Mouse (Mus musculus) testis, postnatal 10 days (tissue): ENCODE results near the gene Kyat1.

Experiments
- DNase-seq: peaks from one replicate; pipeline ENCODE4 v3.0.0; 2021; ENCODE audit warnings: low spot score

Kyat1 gene

GRCm38 (mm10) chr2:30205629-30206357 is at the start of gene Kyat1:
TSS of gene Kyat1 (minus strand) at chr2:30205847.
- DNase-seq: peak; percentile 92

GRCm38 (mm10) chr2:30253809-30254208 is 48.2 kb upstream of the Kyat1 start:
- no peak for DNase-seq

DNA sequence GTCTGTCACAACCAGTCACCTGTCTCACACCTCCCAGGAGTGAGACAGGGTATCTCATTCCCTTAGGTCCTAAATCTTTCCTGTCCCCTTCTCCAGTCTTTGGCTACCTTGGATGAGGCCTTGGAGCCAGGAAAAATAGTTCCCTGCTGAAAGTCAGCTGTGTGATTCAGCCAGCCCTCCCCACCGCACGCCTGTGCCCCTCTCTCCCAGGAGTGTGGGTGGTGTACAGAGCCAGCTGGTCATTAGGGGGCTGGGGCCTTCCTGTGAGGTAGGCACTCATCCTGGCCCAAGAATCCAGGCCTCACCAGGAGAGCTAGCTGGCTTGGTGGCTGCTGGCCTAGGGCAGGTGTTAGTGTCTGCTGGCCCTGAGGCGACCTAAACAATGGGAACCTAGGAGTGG is 46.9 kb upstream of the Kyat1 start:
- DNase-seq: no peak

GRCm38 (mm10) chr2:30251417-30252104 is 45.9 kb upstream of the Kyat1 start:
- peak; percentile 63 for DNase-seq

DNA sequence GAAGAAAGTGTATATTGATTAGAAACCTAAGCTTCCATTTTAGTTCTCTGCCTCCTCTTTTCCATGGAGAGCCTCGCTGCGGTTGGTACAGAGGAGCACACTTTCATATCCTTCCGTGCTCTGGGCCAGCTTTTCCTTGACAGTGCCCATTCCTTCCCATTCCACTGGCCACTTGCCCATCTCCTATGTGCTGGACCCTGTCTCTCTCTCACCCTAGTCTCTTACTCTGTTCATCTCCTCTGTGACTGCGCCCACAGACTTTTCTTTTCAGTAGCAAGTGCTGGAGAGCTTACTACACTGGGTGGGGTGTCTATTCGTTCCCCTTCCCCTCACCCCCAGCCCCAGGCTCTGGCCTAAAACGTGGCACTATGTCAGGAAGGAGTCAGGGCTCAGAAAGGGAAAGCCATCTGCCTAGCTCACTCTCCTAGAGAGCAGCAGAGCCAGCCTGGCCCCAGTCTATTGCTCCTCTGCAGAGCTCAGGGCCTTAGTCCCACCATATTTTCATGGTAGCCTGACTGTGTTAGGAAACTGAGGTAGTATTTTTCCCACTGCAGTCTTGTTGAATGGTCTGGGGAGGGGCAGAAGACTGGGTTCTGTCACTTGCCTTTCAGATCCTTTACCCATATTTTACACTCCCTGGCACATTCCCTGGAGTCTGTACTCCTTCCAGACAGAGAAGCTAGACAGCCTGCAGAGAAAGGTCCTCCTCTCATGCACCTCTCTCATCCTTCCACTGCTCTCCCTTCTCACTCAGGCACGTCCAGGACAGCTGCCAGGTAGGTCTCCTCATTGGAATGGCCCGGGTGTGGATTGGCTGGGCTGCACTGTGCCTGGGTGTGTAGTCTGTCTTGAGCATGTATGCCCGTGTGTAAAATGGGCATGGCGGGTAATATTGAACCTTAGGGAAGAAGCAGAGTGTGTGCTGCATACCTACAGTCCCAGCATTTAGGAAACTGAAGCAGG is 44.8 kb upstream of the Kyat1 start:
- DNase-seq: no peak

DNA sequence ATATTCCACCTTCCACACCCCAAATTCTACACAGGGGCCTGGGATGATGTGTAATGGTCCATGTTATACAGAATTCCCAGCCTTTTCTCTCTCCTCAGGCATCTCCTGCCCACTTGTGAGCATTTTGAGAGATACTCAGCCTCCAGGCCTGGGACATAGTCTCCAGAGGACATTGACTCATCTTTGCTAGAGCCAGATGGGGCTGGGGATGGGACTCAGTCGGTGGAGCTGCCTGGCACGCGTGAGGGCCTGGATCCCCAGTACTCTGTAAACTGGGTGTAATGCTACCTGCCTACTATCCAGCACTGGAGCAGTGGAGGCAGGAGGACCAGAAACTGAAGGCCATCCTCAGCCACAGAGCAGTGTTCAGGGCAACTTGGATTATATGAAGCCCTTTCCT is 43.5 kb upstream of the Kyat1 start:
- no peak for DNase-seq

DNA sequence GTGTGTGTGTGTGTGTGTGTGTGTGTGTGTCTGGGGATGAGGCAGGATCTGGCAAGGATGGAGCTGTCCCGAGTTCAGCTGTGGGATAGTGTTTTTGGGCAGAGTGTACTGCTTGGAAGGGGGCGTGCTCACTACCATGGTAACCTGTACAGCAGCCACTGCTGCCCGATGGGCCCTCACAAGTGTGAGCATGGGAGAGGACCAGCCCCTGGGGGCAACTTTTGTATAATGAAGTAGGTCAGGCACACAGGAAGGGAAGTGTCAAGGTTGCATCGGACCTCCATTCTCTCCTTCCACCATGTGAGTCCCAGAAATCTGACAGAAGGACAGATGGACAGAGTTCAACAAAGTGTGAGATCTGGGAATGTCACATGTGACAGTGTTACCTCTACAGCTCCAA is 42.0 kb upstream of the Kyat1 start:
- DNase-seq: no peak

DNA sequence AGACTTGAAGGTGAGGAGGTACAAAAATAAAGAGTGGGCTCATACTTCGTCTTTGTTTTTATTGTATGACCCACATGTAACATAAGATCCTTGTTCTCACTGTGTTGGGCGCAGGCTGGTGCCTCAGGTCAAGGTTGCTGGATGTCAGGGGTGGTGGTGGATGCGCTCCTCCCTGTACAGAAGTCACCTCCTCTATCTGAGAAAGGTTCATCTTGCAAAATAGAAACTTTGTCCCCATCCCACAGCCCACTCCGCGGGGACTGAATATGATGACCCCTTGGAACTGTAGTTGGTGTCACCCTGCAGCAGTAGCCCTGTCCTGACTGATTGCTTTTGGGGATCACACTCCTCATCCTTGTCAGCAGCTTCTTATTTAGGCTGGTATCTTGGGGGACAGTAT is 41.4 kb upstream of the Kyat1 start:
- no peak for DNase-seq

GRCm38 (mm10) chr2:30244595-30245178 is 39.0 kb upstream of the Kyat1 start:
- no peak for DNase-seq

DNA sequence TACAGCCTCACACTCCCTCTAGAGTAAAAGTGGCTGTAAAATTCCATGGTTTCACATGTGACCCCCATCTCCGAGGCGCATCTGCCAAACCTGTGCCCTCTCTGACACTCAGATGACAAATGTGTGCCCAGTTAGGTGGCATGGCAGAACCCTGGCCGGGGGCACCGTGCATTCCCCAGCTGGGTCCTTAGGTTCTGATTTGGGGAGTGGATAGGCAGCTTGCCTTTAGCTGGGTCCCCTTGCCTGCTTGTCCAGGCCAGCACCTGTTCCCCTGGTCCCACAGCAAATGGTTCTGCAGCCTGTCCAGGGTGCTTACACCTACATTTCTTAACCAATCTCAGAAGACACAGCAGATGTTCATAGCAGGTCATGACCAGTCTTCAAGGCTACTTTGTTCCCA is 37.7 kb upstream of the Kyat1 start:
- no peak for DNase-seq

- DNase-seq: no peak
These were observed 36.9 kb upstream of the Kyat1 start for GRCm38 (mm10) chr2:30242509-30242908.

GRCm38 (mm10) chr2:30240267-30240666 is 34.6 kb upstream of the Kyat1 start, which contains the start of gene Gm28035:
TSS of gene Gm28035 (plus strand) at chr2:30240567.
- DNase-seq: no peak

GRCm38 (mm10) chr2:30239777-30240176 is 34.1 kb upstream of the Kyat1 start:
- peak; percentile 71 for DNase-seq

GRCm38 (mm10) chr2:30238906-30239465 is 33.3 kb upstream of the Kyat1 start:
- DNase-seq: no peak

- DNase-seq: peak; percentile 82
These were observed 32.2 kb upstream of the Kyat1 start for GRCm38 (mm10) chr2:30237881-30238280.

- peak; percentile 100 for DNase-seq
These were observed 31.7 kb upstream of the Kyat1 start, which contains the start of gene Lrrc8a for GRCm38 (mm10) chr2:30237199-30237880. TSS of gene Lrrc8a (plus strand) at chr2:30237715.

- no peak for DNase-seq
These were observed 31.0 kb upstream of the Kyat1 start for GRCm38 (mm10) chr2:30236426-30237198.

- DNase-seq: no peak
These were observed 29.9 kb upstream of the Kyat1 start for GRCm38 (mm10) chr2:30235593-30235992.

DNA sequence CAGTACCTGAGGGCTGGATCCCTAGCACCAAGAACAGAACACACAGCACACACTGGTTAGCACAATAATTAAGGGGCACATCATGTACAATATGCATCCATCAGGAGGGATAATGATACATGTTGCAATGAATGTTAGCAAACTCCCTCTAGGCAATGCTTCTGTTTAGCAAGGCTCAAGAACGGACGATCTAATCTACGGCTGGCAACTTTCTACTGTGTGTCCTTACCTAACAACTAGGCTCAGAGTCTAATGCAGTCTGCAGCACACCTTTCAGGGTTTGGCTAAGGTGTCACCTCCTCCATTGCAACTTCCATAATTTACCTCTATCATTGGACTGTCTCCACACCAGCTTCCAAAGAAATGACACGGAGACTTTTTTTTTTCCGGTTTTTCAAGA is 10.6 kb upstream of the Kyat1 start:
- DNase-seq: no peak

GRCm38 (mm10) chr2:30215493-30215892 is 9.8 kb upstream of the Kyat1 start:
- DNase-seq: no peak
